Mouse (Mus musculus): Measurements from ENCODE around the gene Eif2a. TPM values are rescaled to one million over a fixed set of nuclear protein-coding genes. Genes with fewer than 3 reads are reported as not detected.
A peak's percentile ranks its signal among the peaks of the same experiment; 100 is the strongest.

Gene Eif2a
- polyA plus RNA-seq (2016; fragmentation: Nextera tagmentation; extraction: Ambion mirVana), result 56.1 and 57.4 TPM in 2 replicates

DNA sequence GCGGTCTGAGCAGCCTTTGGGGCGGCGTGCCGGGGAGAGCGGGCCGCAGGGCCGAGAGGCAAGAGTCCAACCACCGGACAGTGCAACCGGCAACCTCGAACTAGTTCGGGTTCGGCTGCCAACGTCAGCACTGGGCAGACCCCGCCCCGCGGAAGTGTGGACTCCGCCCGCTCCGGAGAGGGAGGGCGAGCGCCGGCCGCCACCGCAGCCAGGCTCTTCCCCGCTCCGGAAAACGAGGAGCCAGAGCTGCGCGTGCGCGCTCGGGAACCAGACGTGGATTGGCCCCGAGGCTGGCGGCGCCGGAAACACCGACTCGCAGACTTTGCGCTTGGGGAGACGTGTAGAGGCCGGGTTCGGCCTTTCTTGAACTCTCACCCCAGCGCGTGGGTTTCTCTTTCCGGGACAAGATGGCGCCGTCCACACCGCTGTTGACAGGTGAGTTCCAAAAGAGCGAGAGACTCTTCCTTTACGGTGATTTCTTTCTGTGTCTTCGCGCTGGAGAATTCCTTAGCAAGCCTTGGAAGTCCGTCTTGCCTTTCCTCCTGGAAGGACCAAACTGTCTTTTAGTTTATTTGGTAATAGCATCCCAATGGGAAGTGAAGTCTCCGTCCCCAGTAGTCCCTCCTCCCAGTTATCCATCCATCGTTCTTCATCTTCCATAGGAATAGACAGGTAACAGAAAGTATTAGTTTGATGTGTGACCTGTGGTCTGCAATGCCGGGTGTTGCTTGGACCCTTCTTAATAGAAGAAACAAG lies at the start of gene Eif2a, which contains the start of gene Serp1:
Gene Eif2a (plus strand): TSS at position 170 of the 756 bp plus-strand sequence.
Gene Serp1 (minus strand): TSS at position 241 of the 756 bp plus-strand sequence.
- H3K9me3 ChIP-seq, result no peaks in the 10 kb centered on the region
- peak within 1 kb of the TSS; percentile 95 for H3K4me3 ChIP-seq (replicated peaks)
- under 1% methylated on average over 51 of the region's 57 CpGs for WGBS
- H3K27me3 ChIP-seq, result no peaks in the 10 kb centered on the region
- peak within 1 kb of the TSS; percentile 80 for H3K4me2 ChIP-seq
- H3K27ac ChIP-seq, result peak within 1 kb of the TSS; percentile 95
- ATAC-seq (ENCODE audit: insufficient number of reproducible peaks, insufficient read depth, low FRiP score, low TSS enrichment, low read depth), result peak; percentile 99
- H3K4me1 ChIP-seq (replicated peaks), result peaks cover 14% of the 10 kb centered on the region; the same call in 1 of the 2 replicates
- peak within 1 kb of the TSS; percentile 96 for H3K9ac ChIP-seq (replicated peaks)
- peaks cover 26% of the 10 kb centered on the region for H3K36me3 ChIP-seq

DNA sequence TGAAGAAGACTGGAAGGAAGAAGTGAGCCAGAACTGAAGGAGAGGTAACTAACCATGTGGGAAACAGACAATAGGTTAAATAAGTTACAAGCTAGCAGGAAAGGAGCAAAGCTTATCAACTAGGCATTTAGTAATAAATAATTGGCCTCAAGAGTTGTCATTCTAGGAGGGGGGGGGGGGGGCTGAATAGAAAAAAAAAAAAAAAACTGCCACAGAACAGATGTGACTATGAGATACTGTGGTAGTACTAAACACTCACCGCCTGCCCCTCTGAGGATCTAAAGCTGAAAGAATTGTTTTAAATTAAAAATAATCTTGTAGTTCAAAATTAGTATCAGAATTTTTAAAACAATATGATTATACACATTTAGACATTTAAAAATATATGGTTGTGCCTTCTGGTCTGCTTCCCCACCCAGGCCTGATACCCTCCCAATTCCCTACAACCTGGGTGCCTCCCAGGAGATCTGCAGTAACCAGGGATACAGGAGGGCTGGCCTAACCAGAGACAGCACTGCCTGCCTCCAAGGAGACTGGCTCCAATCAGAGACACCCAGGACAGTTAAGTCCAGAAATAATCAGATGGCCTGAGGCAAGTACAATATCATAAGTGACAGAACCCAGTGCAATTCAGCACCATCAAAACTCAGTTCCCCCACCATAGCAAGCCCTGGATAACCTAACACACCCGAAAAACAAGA lies 46.7 kb upstream of the Eif2a start:
- Histone ChIP-seq H3K36me3 (no peaks in the 10 kb centered on the region), H3K4me1 (replicated peaks) (no peaks in the 10 kb centered on the region), H3K27ac (no peak overlapping the region), H3K9ac (replicated peaks) (no peak overlapping the region), H3K27me3 (no peaks in the 10 kb centered on the region), H3K4me2 (no peak overlapping the region), H3K9me3 (no peaks in the 10 kb centered on the region), H3K4me3 (replicated peaks) (no peak overlapping the region)
- 88% methylated on average over 2 of the region's 2 CpGs for WGBS
- no peak for ATAC-seq (ENCODE audit: insufficient number of reproducible peaks, insufficient read depth, low FRiP score, low TSS enrichment, low read depth)

DNA sequence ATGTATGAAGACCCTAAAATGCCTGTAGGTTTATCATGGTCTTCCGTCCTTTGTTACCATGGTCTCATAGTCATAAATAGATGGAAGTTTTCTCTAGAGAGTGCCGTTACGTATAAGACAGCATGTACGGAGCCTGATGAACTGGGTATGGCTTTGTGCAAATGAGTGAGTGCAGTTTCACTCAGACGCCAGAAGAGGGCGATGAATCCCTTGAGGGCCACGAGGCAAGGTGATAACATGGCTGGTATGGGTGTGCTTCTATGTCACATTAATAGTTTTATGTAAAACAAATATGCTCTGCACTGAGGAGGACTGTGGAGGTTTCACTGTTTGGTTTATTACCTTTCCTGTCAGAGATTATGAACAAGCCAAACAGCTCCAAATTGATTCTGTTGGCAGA lies 39.7 kb upstream of the Eif2a start:
- no peak overlapping the region for H3K27ac ChIP-seq
- H3K27me3 ChIP-seq, result no peaks in the 10 kb centered on the region
- no peaks in the 10 kb centered on the region for H3K36me3 ChIP-seq
- H3K4me2 ChIP-seq, result no peak overlapping the region
- H3K9ac ChIP-seq (replicated peaks), result no peak overlapping the region
- 69% methylated on average over 7 of the region's 7 CpGs for WGBS
- H3K4me1 ChIP-seq (replicated peaks), result no peaks in the 10 kb centered on the region
- H3K4me3 ChIP-seq (replicated peaks), result no peak overlapping the region
- no peak for ATAC-seq (ENCODE audit: insufficient number of reproducible peaks, insufficient read depth, low FRiP score, low TSS enrichment, low read depth)
- no peaks in the 10 kb centered on the region for H3K9me3 ChIP-seq

DNA sequence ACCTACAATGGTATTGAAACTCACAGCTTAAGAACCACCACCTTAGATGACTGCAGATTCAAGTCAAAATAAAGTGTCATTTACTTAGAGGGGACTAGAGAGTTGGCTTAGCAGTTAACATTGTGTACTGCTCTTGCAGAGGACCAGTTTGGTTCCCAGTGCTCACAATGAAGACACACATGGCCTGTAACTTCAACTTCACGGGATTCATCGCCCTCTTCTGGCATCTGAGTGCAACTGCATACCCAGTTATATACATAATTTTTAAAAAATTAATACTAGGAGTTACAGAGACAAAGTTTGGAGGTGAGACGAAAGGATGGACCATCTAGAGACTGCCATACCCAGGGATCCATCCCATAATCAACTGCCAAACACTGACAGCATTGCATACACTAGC lies 38.5 kb upstream of the Eif2a start:
- H3K9me3 ChIP-seq, result no peaks in the 10 kb centered on the region
- no peak overlapping the region for H3K4me3 ChIP-seq (replicated peaks)
- ATAC-seq (ENCODE audit: insufficient number of reproducible peaks, insufficient read depth, low FRiP score, low TSS enrichment, low read depth), result no peak
- no peaks in the 10 kb centered on the region for H3K4me1 ChIP-seq (replicated peaks)
- no peak overlapping the region for H3K9ac ChIP-seq (replicated peaks)
- H3K36me3 ChIP-seq, result no peaks in the 10 kb centered on the region
- H3K4me2 ChIP-seq, result no peak overlapping the region
- no peak overlapping the region for H3K27ac ChIP-seq
- WGBS, result 68% methylated on average over 3 of the region's 3 CpGs
- no peaks in the 10 kb centered on the region for H3K27me3 ChIP-seq

DNA sequence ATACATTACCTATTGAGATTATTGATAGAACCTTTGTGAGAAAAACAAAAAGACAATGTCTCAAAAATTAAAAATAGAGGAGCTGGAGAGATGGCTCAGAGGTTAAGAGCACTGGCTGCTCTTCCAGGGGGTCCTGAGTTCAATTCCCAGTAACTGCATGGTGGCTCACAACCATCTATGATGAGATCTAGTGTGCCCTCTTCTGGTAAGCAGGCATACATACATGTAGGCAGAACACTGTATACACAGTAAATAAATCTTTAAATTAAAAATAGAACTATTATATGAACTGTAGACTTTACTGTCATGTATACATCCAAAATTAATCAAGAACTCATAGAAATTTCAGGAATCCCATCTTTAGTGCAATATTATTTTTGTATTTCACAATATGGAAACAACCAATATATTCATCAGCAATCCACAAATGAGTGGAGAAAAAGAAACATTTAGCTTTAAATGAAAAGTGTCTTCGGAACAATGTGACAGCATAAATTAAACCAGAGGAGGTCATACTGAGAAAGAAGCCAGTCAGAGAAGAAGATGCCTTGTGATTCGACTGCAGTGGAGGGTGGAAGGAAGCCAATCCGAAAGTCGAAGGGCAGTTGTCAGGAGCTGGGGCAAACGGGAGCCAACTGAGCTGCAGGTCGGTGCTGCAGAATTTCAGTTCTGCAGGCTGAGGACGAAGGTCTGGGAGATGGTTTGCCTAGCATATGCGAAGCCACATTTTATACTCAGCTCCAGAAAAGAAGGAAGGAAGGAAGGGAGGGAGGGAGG lies 37.4 kb upstream of the Eif2a start:
- WGBS, result 84% methylated on average over 7 of the region's 8 CpGs
- H3K36me3 ChIP-seq, result no peaks in the 10 kb centered on the region
- H3K9ac ChIP-seq (replicated peaks), result no peak overlapping the region
- ATAC-seq (ENCODE audit: insufficient number of reproducible peaks, insufficient read depth, low FRiP score, low TSS enrichment, low read depth), result no peak
- no peaks in the 10 kb centered on the region for H3K4me1 ChIP-seq (replicated peaks)
- no peaks in the 10 kb centered on the region for H3K27me3 ChIP-seq
- no peak overlapping the region for H3K4me3 ChIP-seq (replicated peaks)
- no peak overlapping the region for H3K27ac ChIP-seq
- no peaks in the 10 kb centered on the region for H3K9me3 ChIP-seq
- H3K4me2 ChIP-seq, result no peak overlapping the region

DNA sequence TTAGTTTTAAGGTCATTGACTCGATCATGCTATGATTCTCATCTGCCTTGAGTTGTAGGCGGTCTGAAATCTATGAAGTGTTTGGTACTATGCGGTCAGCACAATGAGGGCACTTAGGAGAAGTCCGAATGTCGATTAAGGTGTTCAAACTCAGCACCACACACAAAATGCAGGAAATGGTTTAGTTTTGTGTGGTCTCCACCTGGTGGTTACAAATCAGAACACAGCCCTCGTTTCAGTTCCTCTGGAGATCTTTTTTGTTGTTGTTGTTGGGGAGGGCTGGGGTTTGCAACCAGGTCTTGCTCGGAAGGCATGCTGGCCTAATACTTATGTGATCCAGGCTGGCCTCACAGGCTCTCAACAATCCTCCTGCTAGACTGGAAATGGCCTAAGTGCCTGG lies 34.8 kb upstream of the Eif2a start:
- Histone ChIP-seq H3K4me1 (replicated peaks) (no peaks in the 10 kb centered on the region), H3K36me3 (no peaks in the 10 kb centered on the region), H3K4me3 (replicated peaks) (no peak overlapping the region), H3K4me2 (no peak overlapping the region), H3K27ac (no peak overlapping the region), H3K27me3 (no peaks in the 10 kb centered on the region), H3K9me3 (no peaks in the 10 kb centered on the region), H3K9ac (replicated peaks) (no peak overlapping the region)
- no peak for ATAC-seq (ENCODE audit: insufficient number of reproducible peaks, insufficient read depth, low FRiP score, low TSS enrichment, low read depth)
- 80% methylated on average over 7 of the region's 7 CpGs for WGBS

DNA sequence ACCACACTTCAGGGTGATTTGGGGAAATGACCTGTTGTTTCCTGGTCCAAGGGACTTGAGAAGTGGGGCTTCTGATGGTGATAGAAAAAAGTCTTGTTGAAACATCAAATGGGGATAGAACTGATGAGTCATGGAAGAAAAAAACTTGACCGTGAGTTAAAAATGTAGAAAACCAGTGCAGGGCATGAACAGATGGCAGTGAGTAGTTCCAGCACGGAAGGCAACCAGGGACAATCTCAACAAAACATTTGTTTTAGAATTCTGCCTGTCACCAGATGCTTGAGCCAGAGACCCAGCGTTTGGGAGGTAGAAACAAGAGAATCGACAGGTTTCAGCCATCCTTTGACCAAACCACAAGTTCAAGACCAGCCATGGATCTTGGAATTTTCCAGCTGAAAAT lies 32.0 kb upstream of the Eif2a start:
- Histone ChIP-seq H3K4me2 (no peak overlapping the region), H3K4me1 (replicated peaks) (no peaks in the 10 kb centered on the region), H3K36me3 (no peaks in the 10 kb centered on the region), H3K9me3 (no peaks in the 10 kb centered on the region), H3K9ac (replicated peaks) (no peak overlapping the region), H3K27me3 (no peaks in the 10 kb centered on the region), H3K4me3 (replicated peaks) (no peak overlapping the region), H3K27ac (no peak overlapping the region)
- 87% methylated on average over 4 of the region's 4 CpGs for WGBS
- ATAC-seq (ENCODE audit: insufficient number of reproducible peaks, insufficient read depth, low FRiP score, low TSS enrichment, low read depth), result no peak

DNA sequence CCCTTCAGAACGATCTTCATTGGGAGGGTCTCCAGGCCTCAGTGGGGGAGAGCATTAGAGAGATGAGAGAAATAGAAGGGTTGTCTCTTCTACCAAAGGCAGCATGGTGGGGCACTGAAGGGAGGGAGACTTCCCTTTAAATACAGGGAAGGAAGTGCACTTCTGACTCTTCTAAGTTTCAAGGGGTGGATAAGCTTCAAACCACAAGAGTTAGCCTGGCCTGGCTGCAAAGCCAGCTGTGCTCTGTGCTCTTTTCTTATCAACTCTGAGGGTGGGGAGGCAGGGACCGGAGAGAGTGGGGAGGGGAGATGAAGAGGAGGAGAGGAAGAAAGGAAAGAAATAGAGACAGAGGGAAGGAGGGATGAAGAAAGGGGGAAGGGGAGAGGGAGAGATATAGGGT lies 23.7 kb upstream of the Eif2a start:
- no peaks in the 10 kb centered on the region for H3K4me1 ChIP-seq (replicated peaks)

DNA sequence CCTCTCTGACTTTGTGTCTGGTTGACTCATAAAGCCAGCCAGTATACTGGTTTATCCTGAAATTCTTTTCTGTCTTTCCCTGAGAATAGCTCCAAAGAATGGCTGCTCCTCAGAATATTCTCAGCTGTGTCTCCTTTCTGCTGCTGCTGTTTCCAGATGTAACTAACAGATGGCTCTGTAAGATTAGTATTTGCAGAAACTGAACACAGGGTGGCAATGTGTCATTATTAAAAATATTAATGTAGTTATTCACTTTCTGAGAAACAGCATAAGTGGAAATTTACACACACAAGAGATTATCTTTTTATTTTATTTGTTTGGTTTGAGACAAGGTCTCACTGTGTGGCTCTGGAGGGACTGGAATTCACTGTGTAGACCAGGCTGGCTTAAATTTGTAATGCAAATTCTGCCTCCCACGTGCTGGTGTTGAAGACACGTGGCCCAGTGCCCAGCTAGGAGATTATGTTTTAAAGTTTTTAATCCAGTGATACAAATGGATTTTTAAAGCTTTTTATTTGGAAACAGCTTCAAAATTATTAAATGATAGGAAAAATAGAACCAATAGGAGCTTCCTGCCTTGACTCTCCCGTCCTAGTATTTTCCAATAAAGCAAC lies 21.8 kb upstream of the Eif2a start:
- H3K36me3 ChIP-seq, result no peaks in the 10 kb centered on the region
- H3K4me1 ChIP-seq (replicated peaks), result no peaks in the 10 kb centered on the region
- H3K4me3 ChIP-seq (replicated peaks), result no peak overlapping the region
- H3K9me3 ChIP-seq, result no peaks in the 10 kb centered on the region
- H3K4me2 ChIP-seq, result no peak overlapping the region
- ATAC-seq (ENCODE audit: insufficient number of reproducible peaks, insufficient read depth, low FRiP score, low TSS enrichment, low read depth), result no peak
- H3K27ac ChIP-seq, result no peak overlapping the region
- 57% methylated on average over 3 of the region's 3 CpGs for WGBS
- no peak overlapping the region for H3K9ac ChIP-seq (replicated peaks)
- no peaks in the 10 kb centered on the region for H3K27me3 ChIP-seq

More for the DNA sequence above, 23.7 kb upstream of the Eif2a start:
- Histone ChIP-seq H3K9me3 (no peaks in the 10 kb centered on the region), H3K36me3 (no peaks in the 10 kb centered on the region), H3K4me2 (no peak overlapping the region), H3K4me3 (replicated peaks) (no peak overlapping the region), H3K27me3 (no peaks in the 10 kb centered on the region), H3K27ac (no peak overlapping the region), H3K9ac (replicated peaks) (no peak overlapping the region)
- WGBS, result 67% methylated on average over 2 of the region's 2 CpGs
- no peak for ATAC-seq (ENCODE audit: insufficient number of reproducible peaks, insufficient read depth, low FRiP score, low TSS enrichment, low read depth)

DNA sequence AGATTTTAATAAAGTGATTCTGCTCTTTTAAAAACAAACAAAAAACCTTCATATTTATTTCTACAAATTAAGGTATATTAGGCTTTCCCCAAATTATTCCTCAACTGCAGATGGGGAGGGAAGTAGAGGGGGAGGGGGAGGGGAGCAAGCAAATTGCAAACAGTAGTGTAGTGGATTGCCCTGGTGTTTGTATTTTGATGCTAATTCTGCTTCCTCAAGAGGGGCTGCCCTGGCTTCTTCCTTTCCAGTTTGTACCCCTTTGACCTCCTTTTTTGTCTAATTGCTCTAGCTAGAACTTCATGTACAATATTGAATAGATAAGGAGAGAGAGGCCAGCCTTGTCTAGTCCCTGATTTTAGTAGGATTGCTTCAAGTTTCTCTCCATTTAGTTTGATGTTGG lies 20.9 kb upstream of the Eif2a start:
- no peaks in the 10 kb centered on the region for H3K4me1 ChIP-seq (replicated peaks)
- no peaks in the 10 kb centered on the region for H3K27me3 ChIP-seq
- H3K9me3 ChIP-seq, result no peaks in the 10 kb centered on the region
- H3K4me2 ChIP-seq, result no peak overlapping the region
- no peak overlapping the region for H3K27ac ChIP-seq
- H3K9ac ChIP-seq (replicated peaks), result no peak overlapping the region
- H3K4me3 ChIP-seq (replicated peaks), result no peak overlapping the region
- no peak for ATAC-seq (ENCODE audit: insufficient number of reproducible peaks, insufficient read depth, low FRiP score, low TSS enrichment, low read depth)
- no peaks in the 10 kb centered on the region for H3K36me3 ChIP-seq

All from limb, embryonic 12.5 days (tissue).